Mouse (Mus musculus) WW6 (cell line): Measurements from ENCODE around the gene Vnn3.

Experiments used
- DNase-seq: peaks from one replicate; pipeline ENCODE4 v3.0.0-alpha.2; 2013; ENCODE audit warnings: low read depth, low spot score

The Vnn3 gene

GRCm38 (mm10) chr10:23851228-23851912 lies at the start of gene Vnn3:
Vnn3 (plus strand) TSS chr10:23851462.
- DNase-seq: no peak

GRCm38 (mm10) chr10:23802911-23803310 lies 48.4 kb upstream of the Vnn3 start:
- DNase-seq: no peak

GRCm38 (mm10) chr10:23804665-23805064 lies 46.6 kb upstream of the Vnn3 start:
- DNase-seq: no peak

DNA sequence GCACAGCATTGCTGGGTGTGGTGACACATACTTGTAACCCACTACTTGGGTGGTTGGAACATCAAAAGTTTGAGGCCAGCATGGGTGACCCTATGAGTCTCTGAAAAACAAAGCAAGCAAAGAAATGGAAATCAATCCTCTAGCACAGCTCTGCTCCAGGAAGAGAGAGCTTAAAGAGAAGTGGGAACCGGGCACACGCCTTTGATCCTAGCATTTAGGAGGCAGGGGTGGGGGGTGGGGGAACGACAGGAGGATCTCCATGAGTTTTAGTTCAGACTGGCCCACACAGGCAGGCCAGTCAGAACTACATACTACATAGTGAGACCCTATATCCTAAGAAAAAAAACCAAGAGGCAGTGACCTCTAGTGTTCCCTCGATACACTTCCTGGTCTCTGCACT lies 45.1 kb upstream of the Vnn3 start:
- DNase-seq: no peak

DNA sequence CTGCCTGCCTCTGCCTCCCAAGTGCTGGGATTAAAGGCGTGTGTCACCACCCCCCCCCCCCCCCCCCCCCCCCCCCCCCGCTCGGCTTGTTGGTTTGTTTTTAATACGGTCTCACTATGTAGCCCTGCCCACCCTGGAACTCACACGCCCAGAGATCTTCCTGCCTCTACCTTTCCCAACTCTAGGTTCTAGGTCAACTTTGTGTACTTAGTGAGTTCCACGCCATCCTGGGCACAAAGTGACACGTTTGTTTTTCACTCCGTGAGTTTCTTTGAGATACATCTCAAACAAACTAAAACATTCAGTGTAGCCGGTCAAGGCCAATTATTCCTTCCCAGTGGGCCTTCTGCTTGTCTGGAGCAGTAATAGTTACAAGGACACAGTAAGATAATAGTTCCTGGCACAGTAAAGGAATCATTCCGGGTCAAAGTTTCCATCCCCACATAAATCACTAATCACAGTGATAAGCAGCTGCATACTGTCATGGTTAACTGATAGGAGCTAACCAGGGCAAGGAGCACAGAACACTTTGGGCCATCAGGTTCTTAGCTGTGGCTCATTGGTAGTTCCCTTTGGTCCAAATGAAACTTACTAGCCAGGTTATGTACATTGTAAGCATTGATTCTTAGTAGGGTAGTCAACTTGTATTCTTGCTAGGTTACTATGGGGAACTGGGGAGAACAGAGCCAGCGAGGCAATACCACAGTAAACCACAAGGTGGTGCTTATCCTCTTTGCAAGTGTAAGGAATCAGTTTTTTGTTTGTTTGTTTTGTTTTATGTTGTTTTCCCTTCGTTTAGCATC lies 39.4 kb upstream of the Vnn3 start:
- peak; percentile 74 for DNase-seq

- DNase-seq: no peak
Observed at GRCm38 (mm10) chr10:23812438-23812759, 38.9 kb upstream of the Vnn3 start.

DNA sequence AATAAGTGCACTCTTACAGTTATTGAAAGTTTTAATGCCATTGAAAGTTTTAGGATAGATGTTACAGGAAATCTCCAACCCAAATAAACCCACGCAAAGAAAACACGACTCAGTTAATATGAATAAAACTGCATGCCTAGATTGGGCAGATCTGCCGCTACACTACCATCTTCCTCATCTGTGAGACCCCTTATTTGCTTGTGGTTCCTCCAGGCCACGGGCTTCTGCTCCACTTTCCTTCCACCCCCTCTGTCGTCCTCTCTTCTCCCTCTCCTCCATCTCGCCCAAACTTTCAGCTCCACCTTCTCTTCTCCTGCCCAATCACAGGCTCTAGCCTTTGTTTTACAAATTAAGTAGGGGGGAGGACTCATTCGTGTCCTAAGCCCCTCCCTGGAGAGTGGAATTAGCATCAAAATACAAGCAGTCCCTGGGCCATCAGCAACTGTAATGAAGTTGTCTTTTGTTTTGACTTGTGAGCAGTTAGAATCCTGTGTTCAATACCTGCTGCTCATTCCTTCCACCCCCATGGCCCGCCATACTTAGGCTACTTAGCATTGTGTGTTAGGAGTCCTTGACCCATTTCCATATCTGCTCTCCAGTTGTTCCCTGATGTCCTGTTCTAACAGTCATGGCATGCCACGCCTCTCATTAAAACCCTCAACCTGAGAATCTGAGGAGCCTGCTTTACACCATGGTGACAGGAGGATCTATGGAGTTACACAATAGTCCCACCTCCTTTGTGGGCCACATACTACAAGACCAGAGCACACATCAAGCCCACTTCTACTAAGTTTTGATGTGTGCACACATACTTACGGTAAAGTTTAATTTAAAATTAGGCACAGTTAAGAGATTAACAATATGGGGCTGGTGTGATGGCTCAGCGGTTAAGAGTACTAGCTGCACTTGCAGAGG lies 38.2 kb upstream of the Vnn3 start:
- peak; percentile 84 for DNase-seq

DNA sequence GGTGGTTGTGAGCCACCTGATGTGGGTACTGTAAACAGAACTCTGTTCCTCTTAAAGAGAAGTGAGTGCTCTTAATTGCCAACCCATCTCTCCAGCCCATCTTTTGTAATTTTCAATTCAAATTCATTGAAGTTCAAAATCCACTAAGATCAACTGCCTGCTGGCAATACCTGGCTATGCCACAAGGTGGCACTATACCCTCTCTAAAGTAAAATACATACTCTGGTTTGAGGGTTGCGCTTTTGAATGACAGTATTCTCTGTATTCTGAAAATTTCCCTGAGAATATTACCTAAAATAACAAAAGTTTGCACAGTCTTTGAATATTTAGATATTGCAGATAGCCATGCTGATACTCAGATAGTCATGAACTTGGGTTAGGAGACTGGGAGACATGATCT lies 36.1 kb upstream of the Vnn3 start:
- no peak for DNase-seq

GRCm38 (mm10) chr10:23816241-23816640 lies 35.0 kb upstream of the Vnn3 start:
- DNase-seq: no peak

- DNase-seq: no peak
Observed at GRCm38 (mm10) chr10:23826516-23826915, 24.7 kb upstream of the Vnn3 start.

DNA sequence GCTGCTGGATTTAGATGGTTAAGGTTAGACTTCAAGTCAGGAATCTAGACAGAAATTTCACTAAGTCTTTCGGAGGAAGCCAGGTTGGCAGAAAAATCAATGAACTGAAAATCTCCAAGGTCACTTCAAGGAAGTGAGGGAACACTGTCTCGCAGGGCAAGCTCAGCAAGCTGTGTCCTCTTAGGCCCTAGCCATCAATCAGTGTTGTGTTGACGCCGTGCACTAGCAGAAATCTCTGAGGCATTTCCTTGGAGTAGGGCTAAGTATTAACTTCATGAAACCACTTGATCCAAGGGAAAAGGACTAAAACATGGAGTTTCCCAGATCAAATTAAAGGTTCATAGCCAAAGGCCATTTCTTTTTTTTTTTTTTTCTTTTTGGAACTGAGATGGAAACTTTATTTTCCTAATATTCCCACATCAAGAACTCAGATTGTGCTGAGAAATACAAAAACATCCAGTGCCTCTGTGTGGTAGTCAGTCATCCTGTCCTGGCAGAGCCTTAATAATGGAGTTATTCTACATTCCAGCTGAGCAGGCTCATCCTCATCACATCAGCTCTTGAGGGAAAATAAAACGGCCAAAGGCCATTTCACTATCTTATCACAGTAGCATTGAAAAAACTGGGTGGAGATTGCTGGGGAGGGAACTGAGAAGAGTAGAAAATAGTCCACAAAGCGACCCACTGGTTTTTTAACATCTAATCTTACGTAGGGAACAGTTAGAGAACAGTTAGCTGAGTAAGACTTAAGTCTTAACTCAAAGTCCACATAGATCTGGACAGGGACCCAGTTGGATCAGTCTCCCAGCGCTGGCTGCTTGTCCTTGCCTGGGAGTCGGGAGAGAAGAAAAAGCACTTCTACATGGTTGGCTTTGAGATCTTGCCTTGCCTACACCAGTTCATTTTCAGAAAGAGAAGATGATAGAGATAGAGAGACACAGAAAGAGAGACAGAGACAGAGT lies 15.0 kb upstream of the Vnn3 start:
- DNase-seq: no peak

- DNase-seq: no peak
Observed at GRCm38 (mm10) chr10:23837115-23837514, 14.1 kb upstream of the Vnn3 start.

DNA sequence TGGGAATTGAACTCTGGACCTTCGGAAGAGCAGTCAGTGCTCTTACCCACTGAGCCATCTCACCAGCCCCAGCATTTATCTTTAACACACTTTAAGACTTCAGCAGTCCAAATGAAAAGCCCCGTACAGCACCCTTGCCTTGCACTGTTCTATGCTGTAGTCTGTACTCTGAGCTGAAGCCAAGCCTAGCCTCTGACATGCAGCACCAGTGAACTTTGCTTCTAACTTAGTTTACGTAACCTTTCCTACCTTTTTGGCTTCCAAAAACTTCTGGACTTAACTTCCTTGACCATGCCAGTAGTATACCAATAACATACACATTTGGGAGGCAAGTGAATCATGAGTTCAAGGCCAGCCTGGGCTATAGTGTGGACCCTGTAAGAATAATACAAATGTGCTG lies 12.4 kb upstream of the Vnn3 start:
- DNase-seq: no peak

GRCm38 (mm10) chr10:23839368-23839767 lies 11.9 kb upstream of the Vnn3 start:
- DNase-seq: peak; percentile 24

GRCm38 (mm10) chr10:23840496-23840895 lies 10.8 kb upstream of the Vnn3 start:
- no peak for DNase-seq

GRCm38 (mm10) chr10:23852096-23852495 lies 834 bp downstream of the Vnn3 start:
- no peak for DNase-seq

DNA sequence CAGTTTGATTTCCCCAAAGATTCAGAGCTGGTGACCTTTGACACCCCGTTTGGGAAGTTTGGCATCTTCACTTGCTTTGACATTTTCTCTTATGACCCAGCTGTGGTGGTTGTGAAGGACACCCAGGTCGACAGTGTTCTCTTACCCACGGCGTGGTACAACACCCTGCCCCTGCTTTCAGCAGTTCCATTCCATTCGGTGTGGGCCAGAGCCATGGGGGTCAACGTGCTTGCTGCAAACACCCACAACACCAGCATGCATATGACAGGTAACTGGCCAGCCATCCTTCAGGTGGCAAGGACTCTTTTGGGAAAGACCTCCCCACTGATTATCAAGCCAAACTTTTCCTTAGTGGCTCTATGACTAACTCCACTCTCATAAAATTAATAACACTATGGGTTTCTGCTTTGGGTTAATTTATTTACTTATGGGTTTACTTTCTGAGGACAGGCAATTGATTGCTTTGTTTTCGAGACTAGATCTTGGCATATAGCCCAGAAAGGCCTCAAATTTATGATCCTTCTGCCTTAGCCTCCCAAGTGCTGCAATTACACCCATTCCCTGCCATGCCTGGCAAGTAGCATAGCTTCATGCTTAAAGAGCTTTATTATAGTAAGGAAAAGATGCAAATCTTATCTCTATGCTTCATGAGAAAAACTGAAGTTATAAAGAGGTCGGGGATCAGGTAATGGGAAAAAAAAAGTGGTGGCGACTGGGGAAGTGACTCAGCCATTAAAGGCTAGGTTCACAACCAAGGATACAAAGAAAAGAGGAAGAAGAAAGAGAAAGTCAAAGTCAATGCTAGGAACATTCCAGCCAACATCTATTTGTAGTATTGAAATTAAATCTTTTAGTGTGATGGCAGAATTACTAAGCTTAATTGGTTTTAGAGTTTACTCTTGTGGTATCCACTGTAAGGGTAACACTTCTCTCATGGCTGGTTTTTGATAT lies 13.4 kb downstream of the Vnn3 start:
- DNase-seq: no peak

DNA sequence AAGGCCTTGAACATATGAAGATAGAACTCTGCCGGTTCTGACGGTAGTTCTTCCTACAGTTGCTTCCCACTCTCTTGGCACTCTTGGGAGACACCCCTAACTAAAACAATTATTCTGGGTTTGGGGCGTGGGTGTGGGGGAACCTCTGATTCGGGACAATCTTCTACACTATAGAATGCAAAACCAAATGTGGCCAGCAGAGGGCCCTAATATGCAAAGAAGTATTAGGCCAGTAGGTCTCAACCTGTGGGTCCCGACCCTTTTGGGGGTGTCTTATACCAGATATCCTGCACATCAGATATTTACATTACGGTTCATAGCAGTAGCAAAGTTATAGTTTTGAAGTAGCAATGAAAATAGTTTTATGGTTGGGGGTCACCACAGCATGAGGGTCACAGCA lies 29.4 kb downstream of the Vnn3 start:
- no peak for DNase-seq

DNA sequence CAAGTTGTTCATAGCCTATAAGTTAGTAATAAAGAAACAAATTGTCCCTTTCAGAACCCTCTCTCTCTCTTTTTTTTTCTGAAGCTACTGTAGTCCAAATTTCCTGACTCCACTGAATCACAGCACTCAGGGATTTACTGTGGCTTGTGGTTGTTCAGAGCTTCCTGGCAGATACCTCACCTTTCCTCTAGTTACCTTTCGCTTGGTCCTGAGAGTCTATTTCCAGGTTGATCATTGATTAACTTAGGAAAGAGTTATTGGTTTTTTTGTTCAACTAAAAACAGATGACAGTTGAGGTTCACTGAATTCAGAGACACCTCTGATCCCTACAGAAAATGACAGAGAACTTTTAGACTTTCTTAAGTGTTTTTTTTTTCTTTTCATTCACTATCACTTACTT lies 33.6 kb downstream of the Vnn3 start:
- DNase-seq: no peak

DNA sequence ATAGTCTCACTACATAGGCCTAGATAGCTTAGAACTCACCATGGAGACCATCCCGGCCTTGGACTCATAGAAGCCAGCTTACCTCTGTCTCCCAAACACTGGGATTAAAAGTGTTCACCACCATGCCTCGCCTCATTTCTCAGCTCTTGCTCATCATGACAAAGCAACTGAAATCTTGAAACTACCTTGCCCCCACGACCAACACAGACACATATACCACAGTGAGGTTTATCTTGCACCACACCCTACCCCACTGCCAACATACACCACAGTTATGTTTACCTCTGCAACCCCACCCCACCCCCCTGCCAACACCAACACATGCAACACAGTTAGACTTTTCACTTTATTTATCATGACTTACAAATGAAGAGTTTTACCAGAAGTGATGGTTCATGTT lies 34.8 kb downstream of the Vnn3 start:
- DNase-seq: no peak
